Mouse (Mus musculus) testis, adult 2 months (tissue): ENCODE results near the gene Hyal2. TPM values are rescaled to one million over a fixed set of nuclear protein-coding genes. Genes with fewer than 3 reads are reported as not detected.

Source experiments
- H3K27ac ChIP-seq: fragments of 200-500 bp; 2 replicates; pipeline ENCODE4 v1.5.1; 2012; ENCODE audit warnings: low read depth, low read length; ENCODE audit not compliant: control insufficient read depth, insufficient read depth
- H3K27me3 ChIP-seq: fragments of 200-500 bp; 2 replicates; pipeline ENCODE4 v1.6.1; 2012; ENCODE audit warnings: mild to moderate bottlenecking, low read length, moderate library complexity; ENCODE audit not compliant: control insufficient read depth, insufficient read depth
- H3K36me3 ChIP-seq: fragments of 200-500 bp; 2 replicates; pipeline ENCODE4 v1.6.1; 2012; ENCODE audit warnings: mild to moderate bottlenecking, low read length; ENCODE audit not compliant: control insufficient read depth, insufficient read depth
- H3K4me1 ChIP-seq: fragments of 200-500 bp; 2 replicates; pipeline ENCODE4 v1.6.1; 2012; ENCODE audit warnings: low read length; ENCODE audit not compliant: control insufficient read depth, insufficient read depth
- H3K4me3 ChIP-seq: fragments of 200-500 bp; 2 replicates; pipeline ENCODE4 v1.5.1; 2012; ENCODE audit warnings: low read depth, mild to moderate bottlenecking, low read length, moderate library complexity, mixed read lengths; ENCODE audit not compliant: control insufficient read depth
- CTCF ChIP-seq: fragments of 200-500 bp; IDR thresholded peaks from 2 replicates; pipeline ENCODE4 v1.5.1; 2012; ENCODE audit warnings: low read depth, mild to moderate bottlenecking, inconsistent platforms, low read length, moderate library complexity; ENCODE audit not compliant: control insufficient read depth, insufficient read depth, insufficient replicate concordance
- POLR2A ChIP-seq: fragments of 200-500 bp; IDR thresholded peaks from 2 replicates; pipeline ENCODE4 v1.6.1; 2012; ENCODE audit warnings: low read depth, mild to moderate bottlenecking, inconsistent platforms, low read length, moderate library complexity; ENCODE audit not compliant: control insufficient read depth
- polyA plus RNA-seq: library from polyadenylated mRNA; depleted of rRNA; stranded (reverse); fragments of >200 nt; gene quantifications from 2 replicates; pipeline ENCODE4 v1.2.3, GENCODE M21; 2012

The Hyal2 gene
- polyA plus RNA-seq, 1 experiment = 6.4 TPM

DNA sequence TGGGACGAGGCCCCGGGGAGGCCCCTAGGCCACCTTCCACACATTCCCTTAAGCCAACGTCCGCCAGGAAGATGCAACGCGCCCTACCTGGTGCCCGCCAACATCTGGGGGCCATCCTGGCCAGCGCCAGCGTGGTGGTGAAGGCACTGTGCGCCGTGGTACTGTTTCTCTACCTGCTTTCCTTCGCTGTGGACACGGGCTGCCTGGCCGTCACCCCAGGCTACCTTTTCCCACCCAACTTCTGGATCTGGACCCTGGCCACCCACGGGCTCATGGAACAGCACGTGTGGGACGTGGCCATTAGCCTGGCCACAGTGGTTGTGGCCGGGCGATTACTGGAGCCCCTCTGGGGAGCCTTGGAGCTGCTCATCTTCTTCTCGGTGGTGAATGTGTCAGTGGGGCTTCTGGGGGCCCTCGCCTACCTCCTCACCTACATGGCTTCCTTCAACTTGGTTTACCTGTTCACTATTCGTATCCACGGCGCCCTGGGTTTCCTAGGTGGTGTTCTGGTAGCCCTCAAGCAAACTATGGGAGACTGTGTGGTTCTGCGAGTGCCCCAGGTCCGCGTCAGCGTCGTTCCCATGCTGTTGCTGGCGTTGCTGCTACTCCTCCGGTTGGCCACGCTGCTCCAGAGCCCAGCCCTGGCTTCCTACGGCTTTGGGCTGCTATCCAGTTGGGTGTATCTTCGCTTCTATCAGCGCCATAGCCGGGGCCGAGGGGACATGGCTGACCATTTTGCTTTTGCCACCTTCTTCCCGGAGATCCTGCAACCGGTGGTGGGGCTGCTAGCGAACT lies 33.1 kb upstream of the Hyal2 start:
- H3K4me3 ChIP-seq = peak overlapping the region; percentile 99
- no peaks in the 10 kb centered on the region; the same call in none of the 2 replicates for H3K36me3 ChIP-seq
- peak overlapping the region; percentile 99 for H3K27ac ChIP-seq
- peaks cover 12% of the 10 kb centered on the region for H3K4me1 ChIP-seq
- H3K27me3 ChIP-seq = no peaks in the 10 kb centered on the region
- no peak for TF ChIP-seq POLR2A
- 0 out of 2 replicates have a peak, but pooled peaks have one; percentile 0 for TF ChIP-seq CTCF

DNA sequence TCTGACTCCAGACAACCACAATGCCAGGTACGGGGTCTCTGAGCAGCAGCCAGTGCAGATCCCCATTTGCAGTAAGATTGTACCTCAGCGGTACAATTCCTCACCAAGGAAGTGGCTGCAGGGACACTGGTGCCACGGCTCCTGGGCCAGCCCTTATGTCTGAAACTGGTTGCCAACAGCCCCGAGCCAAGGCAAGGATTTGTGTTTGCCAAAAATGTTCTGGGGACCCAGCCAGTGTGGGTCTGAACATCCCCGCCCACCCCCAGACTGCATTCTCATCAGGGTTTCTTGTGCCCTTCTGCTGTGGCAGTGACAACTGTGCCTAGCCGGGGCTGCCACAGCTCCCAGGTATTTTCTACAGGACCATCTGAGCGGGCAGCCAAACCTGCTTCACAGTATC lies 29.5 kb upstream of the Hyal2 start:
- H3K4me1 ChIP-seq = peaks cover 26% of the 10 kb centered on the region
- TF ChIP-seq POLR2A = no peak
- TF ChIP-seq CTCF = no peak
- H3K27me3 ChIP-seq = no peaks in the 10 kb centered on the region
- H3K27ac ChIP-seq = no peak overlapping the region
- no peak overlapping the region for H3K4me3 ChIP-seq
- no peaks in the 10 kb centered on the region; the same call in none of the 2 replicates for H3K36me3 ChIP-seq

DNA sequence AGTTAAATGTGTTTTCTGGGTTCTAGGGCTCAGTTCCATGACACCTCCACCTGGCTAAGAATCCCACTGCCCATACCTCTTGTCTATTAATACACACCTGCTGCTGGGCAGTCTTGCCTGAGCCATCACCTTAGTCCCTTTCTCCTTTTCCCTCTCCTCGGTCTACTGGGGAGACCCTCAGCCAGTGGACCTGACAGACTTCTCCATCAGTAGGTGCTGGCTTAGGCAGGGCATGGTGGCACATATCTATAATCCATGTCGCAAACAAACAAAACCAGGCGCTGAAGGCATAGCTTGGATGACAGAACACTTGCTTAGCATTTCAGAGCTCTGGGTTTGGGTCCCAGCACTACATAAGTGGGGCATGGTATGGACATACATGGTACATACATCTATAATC lies 29.0 kb upstream of the Hyal2 start:
- H3K4me1 ChIP-seq = peaks cover 26% of the 10 kb centered on the region
- TF ChIP-seq CTCF = no peak
- no peak for TF ChIP-seq POLR2A
- no peaks in the 10 kb centered on the region; the same call in none of the 2 replicates for H3K36me3 ChIP-seq
- H3K4me3 ChIP-seq = no peak overlapping the region
- H3K27me3 ChIP-seq = no peaks in the 10 kb centered on the region
- no peak overlapping the region for H3K27ac ChIP-seq

DNA sequence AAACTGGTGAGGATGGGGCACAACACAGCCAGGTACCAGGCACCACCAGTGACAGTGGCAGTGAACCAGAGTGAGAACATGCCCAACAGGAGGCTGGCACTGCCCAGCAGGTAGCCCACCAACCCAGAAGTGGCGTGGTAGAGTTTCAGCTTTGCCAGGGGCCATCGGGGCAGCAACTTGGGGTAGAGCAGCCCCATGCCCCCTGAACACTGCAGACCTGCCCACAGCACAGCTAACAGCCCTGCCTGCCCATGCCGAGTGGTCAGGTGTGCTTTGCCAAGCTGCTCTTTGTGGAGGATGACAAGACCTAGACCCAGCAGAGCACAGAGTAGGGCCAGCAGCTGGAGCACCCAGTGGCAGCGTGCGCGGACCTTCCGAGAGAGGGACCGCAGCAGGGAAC lies 27.8 kb upstream of the Hyal2 start:
- no peaks in the 10 kb centered on the region; the same call in none of the 2 replicates for H3K36me3 ChIP-seq
- peak overlapping the region; percentile 10 for H3K4me3 ChIP-seq
- peaks cover 20% of the 10 kb centered on the region for H3K4me1 ChIP-seq

DNA sequence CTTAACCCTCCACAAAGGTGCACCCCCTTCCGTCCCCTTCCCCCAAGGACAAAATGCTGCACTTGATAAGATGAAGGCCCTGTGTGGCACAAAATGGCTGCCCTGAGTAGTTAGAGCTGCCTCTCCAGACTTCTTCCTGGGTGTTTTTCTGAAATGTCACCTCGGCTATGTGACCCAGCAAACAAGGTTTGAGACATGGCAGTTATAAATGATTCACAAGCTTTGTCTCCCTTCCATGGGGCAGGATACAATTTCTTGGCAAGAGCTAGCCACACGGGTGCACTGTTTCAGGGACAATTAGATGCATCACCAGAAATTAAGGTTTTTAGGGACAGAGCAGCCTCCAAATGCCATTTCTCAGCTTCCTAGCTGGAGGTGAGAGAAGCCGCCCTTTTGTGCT lies 27.3 kb upstream of the Hyal2 start:
- peak overlapping the region; percentile 92 for H3K4me3 ChIP-seq
- peaks cover 19% of the 10 kb centered on the region for H3K4me1 ChIP-seq
- H3K27ac ChIP-seq = no peak overlapping the region
- no peaks in the 10 kb centered on the region; the same call in none of the 2 replicates for H3K36me3 ChIP-seq
- H3K27me3 ChIP-seq = no peaks in the 10 kb centered on the region
- TF ChIP-seq POLR2A (no peak), CTCF (no peak)

More for the DNA sequence above, 27.8 kb upstream of the Hyal2 start:
- Histone ChIP-seq H3K27ac (no peak overlapping the region), H3K27me3 (no peaks in the 10 kb centered on the region)
- TF ChIP-seq POLR2A (peak; percentile 33; the same call in 1 of the 2 replicates), CTCF (no peak)

DNA sequence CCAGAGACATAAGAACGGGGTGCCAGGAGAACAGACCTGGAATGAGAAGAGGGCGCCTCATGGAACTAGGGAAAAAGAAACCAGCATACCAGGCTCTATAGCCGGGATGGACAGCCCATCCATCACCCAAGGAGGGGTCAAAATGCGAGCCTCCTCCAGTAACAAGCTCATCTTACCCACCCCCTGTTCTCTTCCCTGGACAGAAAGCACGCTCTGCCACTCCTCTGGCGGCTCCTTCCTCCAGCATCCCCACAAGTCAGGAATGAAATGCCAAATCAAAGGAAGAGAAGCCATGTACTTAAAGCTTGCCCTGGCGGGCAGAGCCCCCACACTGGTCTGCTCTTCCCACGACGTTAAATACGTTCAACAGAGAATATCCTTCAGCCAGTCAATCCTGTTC lies 26.7 kb upstream of the Hyal2 start:
- Histone ChIP-seq H3K4me1 (peaks cover 14% of the 10 kb centered on the region), H3K36me3 (no peaks in the 10 kb centered on the region; the same call in none of the 2 replicates)

DNA sequence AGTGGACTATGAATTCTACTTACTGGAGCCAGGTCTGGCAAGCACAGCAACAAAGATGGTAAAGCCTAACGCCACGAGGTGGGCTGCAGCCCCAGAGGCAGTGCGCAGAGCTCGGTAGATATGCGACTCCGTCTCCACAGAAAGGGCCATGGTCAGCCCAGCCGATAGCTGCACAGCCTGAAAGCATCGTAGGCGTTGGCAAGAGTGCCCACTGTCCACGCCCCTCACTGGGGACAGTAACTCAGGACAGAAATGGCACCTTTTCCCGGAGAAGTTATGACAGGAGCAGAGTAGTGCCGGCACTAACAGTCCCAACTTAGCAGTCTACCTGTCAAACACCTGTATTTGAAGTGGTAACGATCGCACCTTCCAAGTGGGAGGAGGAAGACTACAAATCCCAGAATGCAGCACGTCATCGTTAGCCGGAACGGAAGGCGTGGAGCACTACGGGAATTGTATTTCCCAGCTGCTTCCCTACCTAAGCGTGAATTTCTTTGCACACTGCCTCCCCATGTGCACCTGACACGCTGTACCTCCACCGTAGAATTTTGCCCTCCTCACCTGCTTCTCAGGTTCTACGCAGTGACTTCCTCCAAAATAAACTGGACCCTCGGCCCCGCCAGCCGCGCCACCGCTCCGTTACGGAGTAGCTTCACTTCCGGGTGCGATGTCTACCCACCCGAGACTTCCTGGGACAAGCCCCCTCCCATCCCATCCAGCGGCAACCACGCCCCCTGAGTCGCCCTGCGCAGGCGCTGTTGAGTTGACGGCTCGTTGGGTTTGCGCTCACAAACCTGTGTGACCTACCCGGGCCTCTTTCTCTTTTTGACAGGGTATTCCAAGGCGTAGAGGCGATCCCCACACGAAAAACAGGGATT lies 26.0 kb upstream of the Hyal2 start, which contains the start of the genes Cyb561d2 and Nprl2:
Cyb561d2 (minus strand) TSS at position 720 of the 878 bp plus-strand sequence.
Nprl2 (plus strand) TSS at position 753 of the 878 bp plus-strand sequence.
- Histone ChIP-seq H3K27me3 (no peaks in the 10 kb centered on the region), H3K36me3 (no peaks in the 10 kb centered on the region; the same call in none of the 2 replicates), H3K4me3 (peak within 1 kb of the TSS; percentile 92), H3K4me1 (peaks cover 17% of the 10 kb centered on the region), H3K27ac (peak within 1 kb of the TSS; percentile 85)
- no peak for TF ChIP-seq CTCF
- peak; percentile 61 for TF ChIP-seq POLR2A

More for the DNA sequence above, 26.7 kb upstream of the Hyal2 start:
- Histone ChIP-seq H3K27me3 (no peaks in the 10 kb centered on the region), H3K4me3 (peak overlapping the region; percentile 92), H3K27ac (peak overlapping the region; percentile 85)
- TF ChIP-seq POLR2A = no peak
- no peak for TF ChIP-seq CTCF

DNA sequence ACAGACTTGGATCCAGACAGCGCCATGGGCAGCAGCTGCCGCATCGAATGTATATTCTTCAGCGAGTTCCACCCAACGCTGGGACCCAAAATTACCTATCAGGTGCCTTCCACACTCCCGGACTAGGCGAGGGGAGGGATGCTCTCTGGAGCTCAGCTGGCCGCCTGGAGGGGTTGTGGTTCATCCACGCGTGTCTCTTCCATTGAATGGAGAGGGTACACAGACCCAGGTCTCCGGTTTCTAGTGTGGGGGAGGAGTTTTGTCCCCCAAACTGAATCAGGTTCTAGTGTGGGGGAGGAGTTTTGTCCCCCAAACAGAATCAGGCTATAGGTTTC lies 25.4 kb upstream of the Hyal2 start:
- Histone ChIP-seq H3K4me3 (peak overlapping the region; percentile 92), H3K27ac (peak overlapping the region; percentile 64), H3K4me1 (peaks cover 19% of the 10 kb centered on the region), H3K27me3 (no peaks in the 10 kb centered on the region), H3K36me3 (no peaks in the 10 kb centered on the region; the same call in none of the 2 replicates)
- TF ChIP-seq POLR2A (no peak), CTCF (no peak)
